Mouse (Mus musculus) heart, postnatal 0 days (tissue): ENCODE data around the gene Ptpn11. TPM values are rescaled to one million over a fixed set of nuclear protein-coding genes. Genes with fewer than 3 reads are reported as not detected.

Experiments used
- ATAC-seq: fragments of 200-750 bp; cut with Nextera tagmentation; 2 replicates; pipeline ENCODE4 v1.8.0; 2017; ENCODE audit warnings: low read depth, moderate number of reproducible peaks, moderate library complexity; ENCODE audit not compliant: insufficient read depth
- DNase-seq: peaks from one replicate; pipeline ENCODE4 v3.0.0-alpha.2; 2016; ENCODE audit warnings: low spot score
- H3K27ac ChIP-seq: fragments of 300-500 bp; sonication (generic); 2 replicates; pipeline ENCODE4 v1.5.1; 2014; ENCODE audit warnings: low read depth, mild to moderate bottlenecking
- H3K27me3 ChIP-seq: fragments of 300-500 bp; sonication (generic); 2 replicates; pipeline ENCODE4 v1.6.1; 2014; ENCODE audit warnings: low read length, mixed read lengths; ENCODE audit not compliant: control insufficient read depth, insufficient read depth
- H3K36me3 ChIP-seq: fragments of 300-500 bp; sonication (generic); replicated peaks from 2 replicates; pipeline ENCODE4 v1.6.1; 2014; ENCODE audit warnings: low read length, mixed read lengths; ENCODE audit not compliant: control insufficient read depth, insufficient read depth
- H3K4me1 ChIP-seq: fragments of 300-500 bp; sonication (generic); 2 replicates; pipeline ENCODE4 v1.6.1; 2014; ENCODE audit warnings: antibody characterized with exemption; ENCODE audit not compliant: control insufficient read depth, insufficient read depth
- H3K4me2 ChIP-seq: fragments of 300-500 bp; sonication (generic); 2 replicates; pipeline ENCODE4 v1.6.1; 2014; ENCODE audit warnings: low read depth, mild to moderate bottlenecking, low read length, moderate library complexity
- H3K4me3 ChIP-seq: fragments of 300-500 bp; sonication (generic); 2 replicates; pipeline ENCODE4 v1.5.1; 2014; ENCODE audit warnings: low read depth, low read length
- H3K9ac ChIP-seq: fragments of 300-500 bp; sonication (generic); replicated peaks from 2 replicates; pipeline ENCODE4 v1.6.1; 2014; ENCODE audit warnings: low read depth, low read length, mixed read lengths
- H3K9me3 ChIP-seq: fragments of 300-500 bp; sonication (generic); replicated peaks from 2 replicates; pipeline ENCODE4 v1.6.1; 2016; ENCODE audit warnings: low read length; ENCODE audit not compliant: control insufficient read depth
- CTCF ChIP-seq: IDR thresholded peaks from 2 replicates; pipeline ENCODE4 v1.5.1; 2016; ENCODE audit warnings: antibody characterized with exemption, control low read depth, low read depth
- EP300 ChIP-seq: IDR thresholded peaks from 2 replicates; pipeline ENCODE4 v1.6.1; 2016; ENCODE audit warnings: antibody characterized with exemption, low read depth
- WGBS: fragments of 180-500 bp; shearing (Covaris S2); extraction: QIAGEN DNeasy Blood & Tissue Kit; methylation state at CpG from one replicate; pipeline ENCODE4 v1.1.7; 2014; 5-methylcytosine and 5-hydroxymethylcytosine counted together
- polyA plus RNA-seq: library from polyadenylated mRNA; unstranded; fragments of >200 nt; fragmentation: Nextera tagmentation; extraction: Ambion mirVana; gene quantifications from 2 replicates; pipeline ENCODE4 v1.2.1, GENCODE M21; 2015
- total RNA-seq: library from RNA; depleted of rRNA; stranded (reverse); fragments of >200 nt; gene quantifications from 2 replicates; pipeline ENCODE4 v1.2.3, GENCODE M21; 2014; ENCODE audit warnings: low replicate concordance; rRNA removed

The Ptpn11 gene
- total and polyA plus RNA-seq, 2 experiments from 2014 or later: 24.7 to 45.5 TPM

DNA sequence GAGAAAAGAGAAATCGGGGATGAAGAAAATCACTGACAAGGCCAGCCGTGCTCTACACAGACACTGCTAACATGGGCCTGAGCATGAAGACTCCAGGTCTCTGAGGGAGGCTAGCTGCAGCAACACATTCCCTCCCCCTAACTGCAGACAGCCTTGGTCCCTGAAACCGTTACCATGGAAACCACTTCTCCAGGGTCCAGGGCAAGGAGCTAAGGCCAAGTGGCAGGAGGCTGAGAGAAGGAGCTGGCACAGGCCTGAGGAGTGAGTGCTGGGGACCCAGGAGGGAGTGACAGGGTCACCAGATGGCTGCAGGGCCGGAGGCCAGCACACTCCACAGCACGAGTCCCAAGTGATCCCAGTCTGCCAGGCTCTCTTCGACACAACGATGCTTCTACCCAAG, 101.5 kb downstream of the Ptpn11 start:
- H3K9ac ChIP-seq: no peak overlapping the region
- no peak overlapping the region for H3K4me3 ChIP-seq
- DNase-seq (no peak), ATAC-seq (no peak)
- H3K9me3 ChIP-seq: no peaks in the 10 kb centered on the region
- H3K27me3 ChIP-seq: no peaks in the 10 kb centered on the region
- no peak overlapping the region for H3K27ac ChIP-seq
- WGBS: 68% methylated on average over 7 of the region's 7 CpGs
- H3K4me1 ChIP-seq: no peaks in the 10 kb centered on the region
- TF ChIP-seq EP300: no peak
- TF ChIP-seq CTCF: no peak
- H3K4me2 ChIP-seq: no peak overlapping the region
- H3K36me3 ChIP-seq: no peaks in the 10 kb centered on the region

DNA sequence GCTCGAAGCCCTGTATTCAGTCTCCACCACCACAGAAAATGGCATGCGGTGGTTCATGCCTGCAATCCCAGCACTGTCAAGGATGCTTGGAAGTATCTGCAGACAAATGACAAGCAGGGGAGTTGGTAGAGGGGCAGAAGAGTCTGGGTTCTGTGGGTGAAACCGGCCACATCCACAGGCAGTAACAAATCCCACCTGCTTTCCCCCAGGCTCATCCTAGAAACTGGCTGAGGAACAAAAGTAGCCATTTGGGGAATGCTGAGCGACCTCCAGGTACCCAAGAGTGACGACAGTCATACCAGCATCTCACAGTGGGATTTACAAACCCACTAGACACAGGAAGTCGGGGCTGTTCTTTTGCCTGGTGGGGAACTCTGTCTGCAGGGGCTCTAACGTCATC, 103.5 kb downstream of the Ptpn11 start:
- no peak for DNase-seq
- H3K27ac ChIP-seq: no peak overlapping the region
- H3K9ac ChIP-seq: no peak overlapping the region
- no peak overlapping the region for H3K4me3 ChIP-seq
- no peaks in the 10 kb centered on the region for H3K27me3 ChIP-seq
- WGBS: 56% methylated on average over 7 of the region's 7 CpGs
- no peaks in the 10 kb centered on the region for H3K4me1 ChIP-seq
- TF ChIP-seq EP300 (no peak), CTCF (no peak)
- H3K36me3 ChIP-seq: no peaks in the 10 kb centered on the region
- no peaks in the 10 kb centered on the region for H3K9me3 ChIP-seq
- ATAC-seq: no peak
- H3K4me2 ChIP-seq: no peak overlapping the region

DNA sequence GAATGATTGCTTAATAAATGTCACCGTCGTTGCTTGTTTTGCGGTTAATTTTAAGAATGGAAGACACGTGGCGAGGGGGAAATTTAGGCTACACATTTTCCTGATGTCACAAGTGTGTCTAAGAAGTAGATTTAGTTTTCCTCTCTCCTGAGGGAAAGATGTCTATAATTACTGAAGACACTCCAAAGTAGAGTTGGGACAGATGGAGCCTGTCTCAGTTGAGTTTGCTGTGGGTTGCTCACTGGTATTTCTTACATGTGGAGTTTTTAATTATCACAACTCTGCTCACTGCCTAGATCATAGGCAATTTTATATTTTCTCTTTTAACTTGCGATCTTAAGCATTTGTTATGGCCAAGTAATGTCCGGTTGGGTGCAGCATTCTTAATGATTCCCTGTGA, 108.6 kb downstream of the Ptpn11 start:
- DNase-seq (no peak), ATAC-seq (no peak)
- WGBS: 88% methylated on average over 7 of the region's 7 CpGs
- H3K9ac ChIP-seq: no peak overlapping the region
- no peaks in the 10 kb centered on the region for H3K36me3 ChIP-seq
- no peak overlapping the region for H3K4me3 ChIP-seq
- H3K27ac ChIP-seq: no peak overlapping the region
- H3K4me2 ChIP-seq: no peak overlapping the region
- TF ChIP-seq EP300 (no peak), CTCF (no peak)
- 0 out of 2 replicates have a peak, but pooled peaks cover 3% of the 10 kb centered on the region for H3K9me3 ChIP-seq
- H3K27me3 ChIP-seq: no peaks in the 10 kb centered on the region
- no peaks in the 10 kb centered on the region for H3K4me1 ChIP-seq

DNA sequence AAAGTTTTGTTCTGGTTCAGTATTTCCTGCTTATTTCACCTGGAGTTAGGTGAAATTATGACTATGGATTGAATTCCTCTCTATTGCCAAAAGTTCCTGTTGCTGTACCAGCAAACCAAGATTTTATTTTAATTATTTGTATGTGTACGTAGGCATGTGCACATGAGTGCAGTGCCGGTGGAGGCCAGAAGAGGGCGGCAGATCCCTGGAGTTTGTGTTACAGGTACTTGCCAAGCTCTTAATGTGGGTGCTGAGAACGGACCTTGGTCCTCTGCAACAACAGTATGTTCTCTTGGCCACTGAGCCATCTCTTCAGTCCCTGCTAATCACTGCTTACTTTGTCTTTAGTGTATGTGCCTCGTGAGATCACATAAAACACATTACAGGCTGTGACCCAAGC, 109.4 kb downstream of the Ptpn11 start:
- Histone ChIP-seq H3K9me3 (0 out of 2 replicates have a peak, but pooled peaks cover 3% of the 10 kb centered on the region), H3K27ac (no peak overlapping the region), H3K4me2 (no peak overlapping the region), H3K4me3 (no peak overlapping the region), H3K9ac (no peak overlapping the region), H3K27me3 (no peaks in the 10 kb centered on the region), H3K4me1 (no peaks in the 10 kb centered on the region), H3K36me3 (no peaks in the 10 kb centered on the region)
- DNase-seq (no peak), ATAC-seq (no peak)
- TF ChIP-seq CTCF (no peak), EP300 (no peak)
- WGBS: 71% methylated on average over 5 of the region's 5 CpGs

Other genes with a start within 250 kb of the Ptpn11 start
- gene Rph3a, start 181.3 kb downstream of the Ptpn11 start, total RNA-seq: not detected in 2 replicates
- gene Rph3a, start 181.3 kb downstream of the Ptpn11 start, polyA plus RNA-seq: not detected in 2 replicates
- 472 and 482 TPM in 2 replicates for gene Rpl6, start 13.1 kb upstream of the Ptpn11 start, total RNA-seq
- 287 and 306 TPM in 2 replicates for gene Rpl6, start 13.1 kb upstream of the Ptpn11 start, polyA plus RNA-seq
- 18.8 and 19.5 TPM in 2 replicates for gene Hectd4, start 28.8 kb upstream of the Ptpn11 start, total RNA-seq
- 1.8 and 2.0 TPM in 2 replicates for gene Hectd4, start 28.8 kb upstream of the Ptpn11 start, polyA plus RNA-seq
- gene Trafd1, start 194.2 kb upstream of the Ptpn11 start, total RNA-seq: 83.8 and 113 TPM in 2 replicates
- 67.2 and 67.7 TPM in 2 replicates for gene Trafd1, start 194.2 kb upstream of the Ptpn11 start, polyA plus RNA-seq
- 15.8 and 16.6 TPM in 2 replicates for gene Naa25, start 206.5 kb upstream of the Ptpn11 start, total RNA-seq
- gene Naa25, start 206.5 kb upstream of the Ptpn11 start, polyA plus RNA-seq: 19.9 and 21.4 TPM in 2 replicates